Mouse (Mus musculus): ENCODE results near the gene Stx1a. TPM values are rescaled to one million over a fixed set of nuclear protein-coding genes. Genes with fewer than 3 reads are reported as not detected.

Gene Stx1a
- polyA plus RNA-seq, 1 experiment from 2014 or later, result 63.4 TPM

- Histone ChIP-seq H3K27ac (peak overlapping the region; percentile 95), H3K4me2 (replicated peaks) (peak overlapping the region; percentile 75), H3K4me1 (replicated peaks) (peaks cover 35% of the 10 kb centered on the region), H3K4me3 (replicated peaks) (peak overlapping the region; percentile 59), H3K9ac (replicated peaks) (peak overlapping the region; percentile 67), H3K36me3 (no peaks in the 10 kb centered on the region), H3K9me3 (no peaks in the 10 kb centered on the region), H3K27me3 (peaks cover 24% of the 10 kb centered on the region)
- peak; percentile 87 for ATAC-seq
- under 1% methylated on average over 35 of the region's 37 CpGs for WGBS
Measured at GRCm38 (mm10) chr5:135009590-135010319, 13.5 kb upstream of the Stx1a start.

GRCm38 (mm10) chr5:135010320-135010709 lies 13.0 kb upstream of the Stx1a start:
- Histone ChIP-seq H3K4me2 (replicated peaks) (peak overlapping the region; percentile 75), H3K36me3 (no peaks in the 10 kb centered on the region), H3K4me1 (replicated peaks) (peaks cover 35% of the 10 kb centered on the region), H3K4me3 (replicated peaks) (peak overlapping the region; percentile 59), H3K9me3 (no peaks in the 10 kb centered on the region), H3K27ac (peak overlapping the region; percentile 95; the same call in 1 of the 2 replicates), H3K9ac (replicated peaks) (peak overlapping the region; percentile 67), H3K27me3 (peaks cover 22% of the 10 kb centered on the region)
- ATAC-seq, result no peak
- WGBS, result 59% methylated on average over 7 of the region's 7 CpGs

GRCm38 (mm10) chr5:135010841-135011743 lies 12.2 kb upstream of the Stx1a start:
- WGBS, result 73% methylated on average over 25 of the region's 25 CpGs
- no peak for ATAC-seq
- H3K4me2 ChIP-seq (replicated peaks), result peak overlapping the region; percentile 75; the same call in 1 of the 2 replicates
- peak overlapping the region; percentile 59 for H3K4me3 ChIP-seq (replicated peaks)
- peaks cover 37% of the 10 kb centered on the region for H3K4me1 ChIP-seq (replicated peaks)
- H3K9ac ChIP-seq (replicated peaks), result no peak overlapping the region
- peaks cover 21% of the 10 kb centered on the region for H3K27me3 ChIP-seq
- no peak overlapping the region for H3K27ac ChIP-seq
- H3K36me3 ChIP-seq, result no peaks in the 10 kb centered on the region
- no peaks in the 10 kb centered on the region for H3K9me3 ChIP-seq

- 24% methylated on average over 26 of the region's 26 CpGs for WGBS
- Histone ChIP-seq H3K36me3 (no peaks in the 10 kb centered on the region), H3K27ac (no peak overlapping the region), H3K4me3 (replicated peaks) (0 out of 2 replicates have a peak overlapping the region, but pooled peaks have one; percentile 5), H3K9ac (replicated peaks) (0 out of 2 replicates have a peak overlapping the region, but pooled peaks have one; percentile 40), H3K4me2 (replicated peaks) (peak overlapping the region; percentile 22; the same call in 1 of the 2 replicates), H3K4me1 (replicated peaks) (peaks cover 37% of the 10 kb centered on the region), H3K27me3 (peaks cover 21% of the 10 kb centered on the region), H3K9me3 (no peaks in the 10 kb centered on the region)
- no peak for ATAC-seq
Measured at GRCm38 (mm10) chr5:135011809-135012613, 11.3 kb upstream of the Stx1a start.

GRCm38 (mm10) chr5:135012671-135013441 lies 10.4 kb upstream of the Stx1a start:
- ATAC-seq, result no peak
- Histone ChIP-seq H3K27me3 (peaks cover 19% of the 10 kb centered on the region), H3K4me1 (replicated peaks) (peaks cover 34% of the 10 kb centered on the region), H3K27ac (no peak overlapping the region), H3K36me3 (no peaks in the 10 kb centered on the region), H3K4me2 (replicated peaks) (peak overlapping the region; percentile 22; the same call in 1 of the 2 replicates), H3K9ac (replicated peaks) (no peak overlapping the region), H3K4me3 (replicated peaks) (no peak overlapping the region), H3K9me3 (no peaks in the 10 kb centered on the region)
- WGBS, result 4% methylated on average over 16 of the region's 16 CpGs

GRCm38 (mm10) chr5:135015497-135015896 lies 7.8 kb upstream of the Stx1a start:
- Histone ChIP-seq H3K36me3 (no peaks in the 10 kb centered on the region), H3K27ac (no peak overlapping the region), H3K9me3 (no peaks in the 10 kb centered on the region), H3K9ac (replicated peaks) (no peak overlapping the region), H3K4me1 (replicated peaks) (peaks cover 24% of the 10 kb centered on the region), H3K4me3 (replicated peaks) (no peak overlapping the region), H3K4me2 (replicated peaks) (no peak overlapping the region), H3K27me3 (peaks cover 19% of the 10 kb centered on the region)
- ATAC-seq, result 0 out of 2 replicates have a peak, but pooled peaks have one; percentile 22
- WGBS, result 14% methylated on average over 7 of the region's 7 CpGs

- peaks cover 13% of the 10 kb centered on the region for H3K27me3 ChIP-seq
- H3K4me3 ChIP-seq (replicated peaks), result no peak overlapping the region
- H3K9me3 ChIP-seq, result no peaks in the 10 kb centered on the region
- H3K9ac ChIP-seq (replicated peaks), result no peak overlapping the region
- H3K27ac ChIP-seq, result no peak overlapping the region
- H3K36me3 ChIP-seq, result no peaks in the 10 kb centered on the region
- no peak overlapping the region for H3K4me2 ChIP-seq (replicated peaks)
- 57% methylated on average over 4 of the region's 4 CpGs for WGBS
- ATAC-seq, result no peak
- H3K4me1 ChIP-seq (replicated peaks), result peaks cover 16% of the 10 kb centered on the region
Measured at GRCm38 (mm10) chr5:135016224-135016759, 7.0 kb upstream of the Stx1a start.

- 79% methylated on average over 6 of the region's 6 CpGs for WGBS
- ATAC-seq, result peak; percentile 31; the same call in 1 of the 2 replicates
- H3K4me2 ChIP-seq (replicated peaks), result no peak overlapping the region
Measured at GRCm38 (mm10) chr5:135021814-135022213, 1.5 kb upstream of the Stx1a start.

GRCm38 (mm10) chr5:135024665-135025224 lies 1.5 kb downstream of the Stx1a start:
- H3K27ac ChIP-seq, result no peak overlapping the region
- no peaks in the 10 kb centered on the region for H3K36me3 ChIP-seq
- H3K4me2 ChIP-seq (replicated peaks), result peak overlapping the region; percentile 92
- H3K4me1 ChIP-seq (replicated peaks), result peaks cover 32% of the 10 kb centered on the region
- ATAC-seq, result no peak
- 76% methylated on average over 11 of the region's 11 CpGs for WGBS
- no peaks in the 10 kb centered on the region for H3K9me3 ChIP-seq
- peak overlapping the region; percentile 70; the same call in 1 of the 2 replicates for H3K4me3 ChIP-seq (replicated peaks)
- 0 out of 2 replicates have a peak, but pooled peaks cover 2% of the 10 kb centered on the region for H3K27me3 ChIP-seq
- no peak overlapping the region for H3K9ac ChIP-seq (replicated peaks)

More at GRCm38 (mm10) chr5:135021814-135022213, 1.5 kb upstream of the Stx1a start:
- H3K4me1 ChIP-seq (replicated peaks), result peaks cover 25% of the 10 kb centered on the region
- H3K36me3 ChIP-seq, result no peaks in the 10 kb centered on the region
- no peak overlapping the region for H3K27ac ChIP-seq
- H3K27me3 ChIP-seq, result 0 out of 2 replicates have a peak, but pooled peaks cover 2% of the 10 kb centered on the region
- H3K9ac ChIP-seq (replicated peaks), result no peak overlapping the region
- H3K4me3 ChIP-seq (replicated peaks), result no peak overlapping the region
- H3K9me3 ChIP-seq, result no peaks in the 10 kb centered on the region

- H3K36me3 ChIP-seq, result no peaks in the 10 kb centered on the region
- H3K4me2 ChIP-seq (replicated peaks), result no peak overlapping the region
- no peak overlapping the region for H3K4me3 ChIP-seq (replicated peaks)
- 16% methylated on average over 7 of the region's 7 CpGs for WGBS
- no peak for ATAC-seq
- H3K9ac ChIP-seq (replicated peaks), result no peak overlapping the region
- 0 out of 2 replicates have a peak, but pooled peaks cover 2% of the 10 kb centered on the region for H3K27me3 ChIP-seq
- no peaks in the 10 kb centered on the region for H3K9me3 ChIP-seq
- peaks cover 32% of the 10 kb centered on the region for H3K4me1 ChIP-seq (replicated peaks)
- H3K27ac ChIP-seq, result no peak overlapping the region
Measured at GRCm38 (mm10) chr5:135025899-135026298, 2.6 kb downstream of the Stx1a start.
